Mouse (Mus musculus) neural tube, embryonic 10.5 days (tissue): ENCODE data around the gene Edem2.

Source experiments
- DNase-seq: peaks from one replicate; pipeline ENCODE4 v3.0.0-alpha.2; 2017; ENCODE audit warnings: low spot score; ENCODE audit errors: extremely low spot score

Edem2 gene

GRCm38 (mm10) chr2:155691336-155691722 lies 37.9 kb downstream of the Edem2 start:
- DNase-seq, result no peak

GRCm38 (mm10) chr2:155689211-155689610 lies 40.1 kb downstream of the Edem2 start:
- DNase-seq, result no peak

GRCm38 (mm10) chr2:155687746-155688145 lies 41.5 kb downstream of the Edem2 start:
- DNase-seq, result no peak

- DNase-seq, result no peak
Observed at GRCm38 (mm10) chr2:155686572-155686971, 42.7 kb downstream of the Edem2 start.

- DNase-seq, result no peak
Observed at GRCm38 (mm10) chr2:155683821-155684220, 45.5 kb downstream of the Edem2 start.

GRCm38 (mm10) chr2:155683137-155683536 lies 46.1 kb downstream of the Edem2 start:
- DNase-seq, result no peak

GRCm38 (mm10) chr2:155681874-155682273 lies 47.4 kb downstream of the Edem2 start:
- DNase-seq, result no peak

GRCm38 (mm10) chr2:155681194-155681593 lies 48.1 kb downstream of the Edem2 start:
- no peak for DNase-seq

- DNase-seq, result no peak
Observed at GRCm38 (mm10) chr2:155680591-155680990, 48.7 kb downstream of the Edem2 start.

- DNase-seq, result no peak
Observed at GRCm38 (mm10) chr2:155679586-155680110, 49.6 kb downstream of the Edem2 start.

GRCm38 (mm10) chr2:155675118-155675517 lies 54.2 kb downstream of the Edem2 start:
- no peak for DNase-seq

GRCm38 (mm10) chr2:155673546-155673945 lies 55.7 kb downstream of the Edem2 start:
- peak; percentile 32 for DNase-seq

GRCm38 (mm10) chr2:155671236-155671635 lies 58.0 kb downstream of the Edem2 start:
- no peak for DNase-seq

- DNase-seq, result no peak
Observed at GRCm38 (mm10) chr2:155668461-155668860, 60.8 kb downstream of the Edem2 start.

- DNase-seq, result no peak
Observed at GRCm38 (mm10) chr2:155667881-155668280, 61.4 kb downstream of the Edem2 start.

- no peak for DNase-seq
Observed at GRCm38 (mm10) chr2:155663910-155664460, 65.3 kb downstream of the Edem2 start.

- DNase-seq, result peak; percentile 28
Observed at GRCm38 (mm10) chr2:155663097-155663496, 66.2 kb downstream of the Edem2 start.

GRCm38 (mm10) chr2:155662390-155662789 lies 66.9 kb downstream of the Edem2 start:
- DNase-seq, result no peak

GRCm38 (mm10) chr2:155655759-155656372 lies 73.4 kb downstream of the Edem2 start:
- DNase-seq, result no peak

- no peak for DNase-seq
Observed at GRCm38 (mm10) chr2:155652618-155653017, 76.7 kb downstream of the Edem2 start.
